Mouse (Mus musculus) cerebellum, adult 8-10 months (tissue): ENCODE results near the gene Gnl1.
"Not testable (repeated sequence)": the region's sequence is repeated elsewhere in the genome, so short reads cannot be mapped to it uniquely, and the experiment has no call there.

Source experiments
- DNase-seq: peaks from one replicate; pipeline ENCODE4 v3.0.0; 2022

Gene Gnl1

GRCm38 (mm10) chr17:36027663-36028062 lies 48.0 kb downstream of the Gnl1 start:
- DNase-seq: no peak

GRCm38 (mm10) chr17:36028879-36029619 lies 49.4 kb downstream of the Gnl1 start:
- no peak for DNase-seq

GRCm38 (mm10) chr17:36030046-36030702 lies 50.5 kb downstream of the Gnl1 start:
- not testable (repeated sequence) for DNase-seq

- not testable (repeated sequence) for DNase-seq
These were observed 51.3 kb downstream of the Gnl1 start for GRCm38 (mm10) chr17:36030703-36031582.

GRCm38 (mm10) chr17:36031583-36032331 lies 52.1 kb downstream of the Gnl1 start:
- DNase-seq: peak; percentile 44

- DNase-seq: not testable (repeated sequence)
These were observed 52.8 kb downstream of the Gnl1 start, which contains the start of gene H2-T23 for GRCm38 (mm10) chr17:36032351-36032875. H2-T23 (minus strand) TSS chr17:36032855.

- DNase-seq: not testable (repeated sequence)
These were observed 54.9 kb downstream of the Gnl1 start for GRCm38 (mm10) chr17:36034524-36034923.

- DNase-seq: peak; percentile 49
These were observed 55.5 kb downstream of the Gnl1 start for GRCm38 (mm10) chr17:36035010-36035638.

GRCm38 (mm10) chr17:36036126-36036525 lies 56.5 kb downstream of the Gnl1 start:
- not testable (repeated sequence) for DNase-seq
